Mouse (Mus musculus): Measurements from ENCODE around the gene Dusp2.

Gene Dusp2

DNA sequence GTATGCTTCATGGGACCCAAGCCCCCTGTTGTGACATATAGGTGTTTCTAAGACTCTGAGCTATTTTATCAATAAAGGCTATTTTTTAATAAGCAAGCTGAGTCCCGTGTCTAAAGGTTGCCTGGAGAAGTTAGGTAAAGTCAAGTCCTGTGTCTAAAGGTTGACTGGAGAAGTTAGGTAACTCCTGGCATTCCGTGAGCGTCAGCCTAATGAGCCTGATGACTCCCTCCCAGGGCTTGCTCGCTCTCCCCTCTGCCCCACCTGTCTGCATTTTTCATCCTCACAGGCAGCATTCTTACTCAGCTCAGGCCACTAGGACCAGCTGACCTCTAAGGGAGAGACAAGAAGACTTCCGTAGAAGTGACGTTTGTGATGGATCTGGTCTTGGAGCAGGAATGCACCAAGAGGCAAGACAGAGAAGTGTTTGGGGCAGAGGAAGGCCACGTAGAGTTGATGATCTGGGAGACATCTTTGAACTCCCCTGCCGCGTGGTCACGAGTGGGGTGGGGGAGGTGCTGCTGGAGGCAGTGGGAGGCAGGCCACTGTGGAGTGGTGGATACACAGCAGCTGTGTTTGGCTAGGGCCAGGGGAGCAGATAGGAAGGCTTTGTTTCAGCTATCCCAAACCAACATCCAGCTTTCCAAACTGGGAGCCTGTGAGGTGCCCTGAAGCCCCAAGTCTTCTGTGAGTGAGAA is 31.3 kb downstream of the Dusp2 start:
- DNase-seq (ENCODE audit: low read depth, low spot score): no peak

DNA sequence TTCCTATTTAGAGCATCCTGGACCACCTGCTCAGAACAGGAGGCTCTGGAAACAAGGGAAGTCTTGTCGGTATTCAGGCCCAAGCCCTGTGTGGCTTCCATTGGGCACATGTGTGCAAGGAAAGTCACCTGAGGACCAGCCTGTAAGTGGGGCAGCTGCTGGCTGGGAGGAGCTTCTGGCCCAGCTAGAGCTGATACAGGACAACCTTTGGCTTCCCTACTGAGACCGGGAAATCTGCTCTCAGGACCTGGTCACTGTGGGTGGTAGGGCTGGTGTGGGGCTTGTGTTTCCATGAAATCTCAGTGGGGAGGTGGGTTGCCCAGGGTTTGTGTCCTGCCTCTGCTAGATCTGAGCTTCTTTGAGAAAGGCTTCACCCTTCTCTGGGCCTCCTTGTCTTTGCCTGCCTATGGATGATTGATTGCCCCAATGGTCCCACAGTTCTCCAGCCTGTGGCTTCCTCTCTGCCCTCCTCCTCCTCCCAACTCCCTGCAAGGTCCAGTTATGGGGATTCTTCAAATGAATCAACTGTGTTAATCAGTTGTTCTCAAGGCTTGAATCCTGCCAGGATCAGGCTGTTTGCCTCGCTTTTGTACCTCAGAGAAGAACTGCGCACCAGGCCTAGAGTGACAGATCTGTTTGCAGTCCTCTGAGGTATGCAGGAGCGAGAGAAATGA is 33.9 kb downstream of the Dusp2 start:
- no peak for DNase-seq (ENCODE audit: low read depth, low spot score)

DNA sequence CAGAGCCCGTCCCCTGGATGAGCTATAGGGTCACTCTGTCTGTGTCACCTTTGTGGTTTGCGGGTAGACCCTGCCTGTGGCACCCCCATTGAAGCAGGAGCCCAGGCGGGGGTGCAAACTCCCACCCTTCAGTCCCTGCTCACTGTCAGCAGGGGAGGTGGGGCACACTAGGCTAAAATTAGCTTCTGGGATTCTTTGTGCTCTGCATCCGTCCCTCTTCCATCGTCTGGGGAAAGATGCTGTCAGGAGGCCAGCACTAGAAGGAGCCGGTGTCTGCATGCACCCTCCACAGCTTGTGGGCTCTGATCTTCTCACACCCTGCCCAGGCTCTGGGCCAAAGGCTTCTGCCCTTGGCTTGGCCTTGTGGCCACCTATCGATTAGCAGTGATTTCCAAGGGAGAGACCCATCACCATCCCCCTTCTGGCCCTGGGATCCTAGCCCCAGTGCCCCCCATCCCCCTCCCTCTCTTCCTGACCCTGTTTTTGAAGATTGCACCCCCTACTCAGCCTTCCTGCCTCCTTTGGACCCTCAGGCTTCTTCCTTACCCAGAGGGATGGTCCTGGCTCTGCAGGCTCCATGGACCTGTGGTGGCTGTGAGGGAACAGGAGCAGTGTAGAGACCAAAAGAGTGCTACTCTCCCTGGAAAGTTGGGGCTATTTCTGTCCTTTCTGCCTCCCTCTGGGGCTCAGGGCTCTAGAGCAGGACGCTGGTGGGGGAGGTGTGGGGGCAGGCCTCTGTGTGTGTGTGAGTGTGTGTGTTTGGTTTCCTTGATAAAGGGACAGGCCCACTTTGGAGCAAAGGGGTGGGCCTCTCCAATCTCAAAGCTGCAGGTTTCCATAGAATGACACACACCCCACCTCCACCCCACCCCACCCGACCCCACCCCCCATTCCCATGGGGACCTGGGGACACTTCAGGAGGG is 34.9 kb downstream of the Dusp2 start:
- DNase-seq (ENCODE audit: low read depth, low spot score): no peak

DNA sequence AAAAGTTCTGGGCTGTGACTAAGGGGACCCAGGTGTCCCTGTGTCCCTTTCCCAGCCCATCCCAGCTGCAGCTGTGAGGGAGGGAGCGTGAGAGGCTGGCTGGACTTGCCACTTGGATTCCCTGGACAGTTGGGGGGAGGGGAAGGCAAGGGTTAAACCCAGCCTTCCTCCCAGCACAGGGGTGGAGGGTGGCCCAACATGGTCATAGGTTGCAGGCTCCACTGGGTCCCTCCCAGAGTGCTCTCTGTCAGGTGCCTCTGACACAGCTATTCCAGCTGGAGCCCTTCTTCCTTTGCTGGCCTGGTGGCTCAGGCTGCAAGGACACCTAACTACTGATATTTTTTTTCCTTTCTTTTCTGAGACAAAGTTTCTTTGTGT is 35.5 kb downstream of the Dusp2 start:
- no peak for DNase-seq (ENCODE audit: low read depth, low spot score)

DNA sequence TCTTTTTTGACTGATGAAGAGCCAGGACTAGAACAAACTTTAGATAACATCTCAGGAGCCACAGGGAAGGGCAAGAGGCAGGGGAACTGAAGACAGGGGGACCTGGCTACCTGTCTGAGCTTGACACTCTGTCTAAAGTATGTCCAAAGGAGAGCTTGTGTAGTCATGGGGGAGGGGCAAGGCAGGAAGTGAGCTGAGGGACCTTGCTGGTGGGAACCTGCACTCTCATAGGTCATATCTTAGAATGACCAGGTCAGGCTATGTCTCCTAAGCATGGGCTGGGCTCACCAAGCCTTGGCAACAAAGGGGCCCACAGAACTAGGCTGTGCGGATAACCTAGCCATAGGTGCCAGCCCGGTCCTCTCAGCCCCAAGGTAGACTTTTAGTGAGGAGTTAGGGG is 36.1 kb downstream of the Dusp2 start:
- no peak for DNase-seq (ENCODE audit: low read depth, low spot score)

DNA sequence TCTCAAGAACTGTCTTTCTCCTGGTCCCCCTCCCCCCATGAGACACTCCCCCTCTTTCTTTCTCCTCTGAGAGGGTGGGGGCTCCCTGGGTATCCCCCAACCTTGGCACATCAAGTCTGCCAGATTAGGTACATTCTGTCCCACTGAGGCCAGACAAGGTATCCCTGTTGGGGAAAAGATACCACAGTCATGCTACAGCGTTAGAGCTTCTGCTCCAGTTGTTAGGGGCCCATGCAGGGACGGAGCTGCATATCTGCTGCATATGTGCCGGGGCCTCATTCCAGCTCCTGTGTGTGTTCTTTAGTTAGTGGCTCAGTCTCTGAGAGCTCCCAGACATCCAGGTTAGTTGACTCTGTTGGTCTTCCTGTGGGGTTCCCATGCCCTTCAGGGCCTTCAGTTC is 38.2 kb downstream of the Dusp2 start:
- no peak for DNase-seq (ENCODE audit: low read depth, low spot score)

DNA sequence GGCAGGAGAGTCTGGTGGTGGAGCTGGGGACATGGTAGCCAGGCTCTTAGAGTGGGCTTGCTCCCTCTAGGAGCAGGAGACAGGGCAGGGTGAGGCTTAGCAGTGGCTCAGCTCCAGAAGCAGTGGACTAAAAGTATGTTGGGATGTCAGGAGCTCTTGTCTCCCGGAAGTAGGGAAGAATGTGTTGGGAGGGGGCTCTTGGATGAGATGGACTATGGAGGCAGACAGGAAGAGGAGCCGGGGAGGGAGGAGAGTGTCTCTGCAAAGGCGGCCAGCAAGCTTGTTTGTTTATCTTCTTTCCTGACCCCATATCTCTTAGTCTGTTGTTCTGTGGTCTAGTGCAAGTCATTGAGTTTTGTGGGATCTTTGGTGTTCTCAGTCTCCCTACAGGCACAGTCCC is 39.1 kb downstream of the Dusp2 start:
- DNase-seq (ENCODE audit: low read depth, low spot score): no peak

DNA sequence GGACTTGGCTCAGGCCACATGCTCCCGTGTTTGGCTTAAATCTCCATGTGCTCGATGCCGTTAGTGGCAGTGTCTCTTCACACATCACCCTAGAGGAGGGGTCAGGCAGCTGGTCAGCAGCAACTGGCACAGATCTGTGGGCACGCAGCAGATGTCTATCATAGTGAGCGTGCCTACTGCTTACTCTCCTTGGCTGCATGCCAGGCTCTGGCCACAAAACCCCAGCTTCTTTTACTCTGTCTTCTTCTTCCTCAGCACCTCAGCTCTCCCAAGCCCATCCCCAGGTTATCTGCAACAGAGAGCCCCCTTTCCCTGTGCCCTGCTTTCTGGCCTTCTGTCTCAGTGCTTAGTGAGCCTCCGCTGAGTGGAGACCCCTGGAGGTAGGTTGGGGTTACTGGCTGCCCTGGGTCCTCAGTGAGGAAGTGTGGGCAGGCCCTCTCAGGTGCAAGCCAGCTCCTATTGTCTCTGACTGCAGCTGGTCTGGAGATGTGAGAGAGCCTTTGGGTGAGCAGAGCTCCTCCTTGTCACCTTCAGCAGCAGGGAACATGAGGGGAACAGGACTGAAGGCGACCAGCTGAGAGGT is 39.9 kb downstream of the Dusp2 start:
- DNase-seq (ENCODE audit: low read depth, low spot score): no peak

DNA sequence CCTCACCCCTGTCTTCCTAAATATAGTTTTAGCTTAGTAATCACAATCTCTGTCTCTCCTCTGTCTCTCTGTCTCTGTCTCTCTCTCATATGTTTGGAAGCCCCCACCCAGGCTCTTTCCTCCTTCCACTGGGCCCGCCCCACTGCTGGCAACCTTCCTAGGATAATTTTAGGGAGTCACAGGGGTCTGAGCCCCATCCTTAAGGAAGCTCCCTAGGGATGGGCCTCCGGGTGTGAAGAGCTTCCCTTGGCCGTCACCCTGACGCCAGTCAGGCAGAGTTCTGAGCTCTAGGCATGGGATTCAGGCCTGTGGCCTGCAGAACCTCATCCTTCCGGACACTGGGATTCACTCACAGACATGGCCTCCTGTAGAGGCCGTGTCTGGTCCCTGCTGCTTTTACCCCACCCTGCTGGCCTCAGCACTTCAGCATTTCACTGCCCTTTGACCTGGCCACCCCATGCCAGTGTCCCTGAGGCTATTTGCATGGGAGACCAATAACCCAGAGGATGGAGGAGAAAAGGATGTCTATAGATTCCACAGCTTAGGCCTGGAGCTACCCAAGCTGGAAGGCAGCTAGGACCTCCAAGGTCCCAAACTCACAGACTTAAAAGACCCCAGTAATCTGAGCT is 40.6 kb downstream of the Dusp2 start:
- no peak for DNase-seq (ENCODE audit: low read depth, low spot score)

DNA sequence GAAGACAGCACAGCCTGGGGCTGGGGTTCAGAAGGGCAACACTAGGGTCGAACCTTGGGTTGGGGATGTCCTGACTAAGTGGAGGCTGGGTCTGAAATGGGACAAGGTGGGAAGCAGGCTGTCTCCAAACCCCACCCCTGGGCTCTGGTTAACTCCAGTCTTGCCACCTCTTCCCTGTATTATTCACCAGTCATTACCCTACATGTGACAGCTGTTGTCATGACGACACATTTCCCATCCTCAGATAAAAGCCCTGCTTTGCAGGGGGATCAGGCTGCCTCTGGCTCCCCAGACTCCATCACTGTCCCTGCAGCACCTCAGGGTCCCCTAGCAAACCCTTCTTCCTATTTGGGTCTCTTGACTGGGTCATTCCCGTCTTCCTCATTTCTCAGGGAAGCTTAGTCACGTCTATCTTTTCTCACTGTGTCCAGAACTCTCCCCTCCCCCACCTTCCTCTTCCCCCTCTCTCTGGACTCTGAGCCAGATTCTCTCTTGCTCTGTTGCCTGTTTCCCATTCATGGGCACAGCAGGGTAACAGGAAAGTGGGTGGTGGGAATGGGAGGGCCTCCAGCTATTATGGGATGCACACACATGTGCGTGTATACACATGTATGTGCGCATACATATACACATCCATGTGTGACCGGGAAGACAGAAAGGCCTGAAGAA is 42.1 kb downstream of the Dusp2 start:
- DNase-seq (ENCODE audit: low read depth, low spot score): no peak

DNA sequence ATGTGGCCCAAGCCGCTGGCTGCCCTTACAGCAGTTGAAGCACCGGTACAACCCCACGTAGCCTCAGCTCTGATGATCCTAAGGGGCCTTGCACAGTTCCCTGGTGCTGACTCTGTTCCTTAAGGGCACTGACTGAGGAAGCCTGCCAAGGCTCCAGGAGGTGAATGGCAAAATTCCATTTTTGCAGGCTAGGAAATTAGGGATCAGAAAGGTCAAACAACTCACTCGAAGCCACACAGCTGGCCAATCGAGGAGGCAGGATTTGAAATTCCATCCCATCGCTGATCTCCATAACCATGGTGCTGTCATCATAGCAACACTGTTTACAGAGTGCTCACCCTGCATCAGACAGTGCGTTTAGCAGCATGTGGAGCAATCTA is 42.6 kb downstream of the Dusp2 start:
- DNase-seq (ENCODE audit: low read depth, low spot score): no peak

DNA sequence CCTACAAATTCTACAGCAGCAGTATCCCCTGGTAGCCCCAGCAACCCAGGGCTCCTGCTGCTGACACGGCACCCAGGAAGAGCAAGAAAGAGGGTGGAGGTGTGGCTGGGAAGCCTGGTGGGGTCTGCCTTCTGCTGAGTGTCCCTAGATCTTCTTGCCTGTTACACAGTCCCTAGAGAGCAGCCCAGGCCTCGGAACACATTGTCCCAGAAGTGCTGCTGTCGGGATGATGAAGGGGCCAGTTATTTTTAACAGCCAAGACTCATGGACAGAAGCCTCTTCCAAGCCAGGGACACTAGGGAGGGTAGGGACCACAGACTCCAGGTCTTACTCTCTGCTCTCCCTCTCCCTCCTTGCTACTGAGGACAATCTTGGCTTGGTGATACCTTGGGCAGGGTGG is 43.3 kb downstream of the Dusp2 start:
- no peak for DNase-seq (ENCODE audit: low read depth, low spot score)

DNA sequence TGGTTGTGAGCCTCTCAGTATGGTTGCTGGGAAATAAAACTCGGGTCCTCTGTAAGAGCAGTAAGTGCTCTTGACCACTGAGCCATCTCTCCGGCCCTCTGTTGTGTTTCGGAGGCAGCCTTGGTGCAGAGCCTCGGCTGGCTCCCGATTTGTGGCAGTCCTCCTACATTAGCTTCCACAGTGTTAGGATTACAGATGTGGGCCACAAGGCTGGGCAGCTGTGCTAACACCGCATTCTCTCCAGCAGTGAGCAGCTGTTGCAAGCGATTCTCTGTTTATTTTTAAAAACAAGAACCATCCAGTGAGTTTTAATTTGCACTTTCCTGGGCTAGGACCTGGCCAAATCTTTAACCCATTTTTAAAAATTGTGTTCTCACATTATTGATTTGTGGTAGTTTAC is 47.9 kb downstream of the Dusp2 start:
- no peak for DNase-seq (ENCODE audit: low read depth, low spot score)

DNA sequence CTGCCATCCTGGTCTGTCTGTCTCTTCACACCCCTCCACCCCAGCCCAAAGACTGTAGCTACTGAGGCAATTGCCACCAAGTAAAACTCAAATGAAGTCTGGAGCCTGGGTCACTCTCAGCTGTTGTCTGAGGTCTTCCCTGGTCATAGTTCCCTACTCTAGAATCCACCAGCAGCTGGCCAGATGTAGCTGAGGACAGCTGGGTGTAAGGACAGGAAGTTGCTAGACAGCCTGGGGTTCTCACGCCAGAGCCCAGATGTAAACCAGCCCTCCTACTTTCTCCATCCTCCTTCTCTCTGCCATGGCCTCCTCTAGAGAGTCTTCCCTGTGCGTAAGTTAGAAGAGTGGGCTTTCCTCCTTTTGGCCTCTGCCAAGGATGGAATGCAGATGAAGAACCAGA is 51.6 kb downstream of the Dusp2 start:
- DNase-seq (ENCODE audit: low read depth, low spot score): no peak
